Mouse (Mus musculus): ENCODE results near the gene Aoc3.
"Not testable (repeated sequence)": the region's sequence is repeated elsewhere in the genome, so short reads cannot be mapped to it uniquely, and the experiment has no call there.

Gene Aoc3

DNA sequence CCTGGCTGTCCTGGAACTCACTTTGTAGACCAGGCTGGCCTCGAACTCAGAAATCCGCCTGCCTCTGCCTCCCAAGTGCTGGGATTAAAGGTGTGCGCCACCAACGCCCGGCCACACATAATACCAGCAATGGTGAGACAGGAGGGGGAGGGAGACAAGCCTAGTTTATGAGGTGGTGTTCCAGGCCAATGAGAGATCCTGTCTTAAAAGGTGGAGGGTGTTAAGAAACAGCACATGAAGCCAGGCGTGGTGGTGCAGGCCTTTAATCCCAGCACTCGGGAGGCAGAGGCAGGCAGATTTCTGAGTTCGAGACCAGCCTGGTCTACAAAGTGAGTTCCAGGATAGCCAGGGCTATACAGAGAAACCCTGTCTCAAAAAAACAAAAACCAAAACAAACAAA, 47.8 kb downstream of the Aoc3 start:
- not testable (repeated sequence) for DNase-seq

DNA sequence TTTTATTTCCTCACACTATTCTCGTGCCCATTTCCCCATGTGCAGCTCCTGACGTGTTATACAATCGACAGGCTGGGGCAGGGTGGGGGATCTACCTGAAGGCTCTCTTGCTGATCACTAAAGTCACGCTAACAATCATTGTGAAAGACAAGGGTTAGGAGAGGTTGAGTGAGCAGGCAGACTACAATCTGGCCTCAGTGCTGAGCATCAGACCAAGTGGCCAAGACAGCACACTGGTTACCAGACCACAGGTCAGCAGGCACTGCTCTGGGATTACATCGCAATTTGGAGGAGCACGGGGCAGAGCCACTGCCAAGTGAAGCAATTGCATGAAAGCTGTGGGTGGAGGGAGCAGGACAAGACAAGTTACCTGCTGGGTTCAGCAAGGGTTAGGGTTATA, 48.5 kb downstream of the Aoc3 start:
- no peak for DNase-seq

DNA sequence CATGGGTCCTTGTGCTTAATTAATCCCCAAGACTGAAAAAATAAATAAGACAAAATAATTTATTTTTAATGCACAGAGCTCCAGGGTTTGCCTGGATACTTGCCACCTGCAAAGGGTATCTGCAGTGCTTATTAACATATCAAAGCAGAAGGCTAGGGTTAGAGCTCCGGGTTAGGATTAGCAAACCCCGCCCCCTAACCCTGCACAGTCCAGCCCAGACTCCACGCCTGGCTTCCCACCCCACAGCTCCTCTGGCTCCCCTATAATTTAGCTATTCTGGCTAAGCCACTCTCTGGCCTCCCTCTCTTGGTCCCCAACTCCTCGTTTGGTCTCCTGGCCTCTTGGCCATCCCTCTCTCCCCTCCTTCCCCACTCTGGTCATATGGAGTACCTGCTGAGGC, 51.4 kb downstream of the Aoc3 start:
- DNase-seq: no peak
